Mouse (Mus musculus) liver, postnatal 0 days (tissue): ENCODE data around the gene Tnfsfm13.

Experiments
- CTCF ChIP-seq: sonication (generic); IDR thresholded peaks from 2 replicates; pipeline ENCODE4 v1.5.1; 2016; ENCODE audit warnings: antibody characterized with exemption, low read depth
- EP300 ChIP-seq: IDR thresholded peaks from 2 replicates; pipeline ENCODE4 v1.6.1; 2016; ENCODE audit warnings: antibody characterized with exemption, low read depth, mild to moderate bottlenecking

- TF ChIP-seq CTCF (no peak), EP300 (no peak)
Measured at GRCm38 (mm10) chr11:69684128-69684745, 11.7 kb downstream of the Tnfsfm13 start.
